Mouse (Mus musculus) bone marrow, adult 2 months (tissue): ENCODE data around the gene Tbrg4.

Experiments used
- CTCF ChIP-seq: fragments of 200-500 bp; IDR thresholded peaks from 2 replicates; pipeline ENCODE4 v1.5.1; 2011; ENCODE audit warnings: low read length, control low read depth; ENCODE audit not compliant: control insufficient read depth, insufficient read depth
- POLR2A ChIP-seq: fragments of 200-500 bp; IDR thresholded peaks from 2 replicates; pipeline ENCODE4 v1.6.1; 2011; ENCODE audit warnings: low read depth, mild to moderate bottlenecking, control low read depth, low read length, borderline replicate concordance; ENCODE audit not compliant: control insufficient read depth

DNA sequence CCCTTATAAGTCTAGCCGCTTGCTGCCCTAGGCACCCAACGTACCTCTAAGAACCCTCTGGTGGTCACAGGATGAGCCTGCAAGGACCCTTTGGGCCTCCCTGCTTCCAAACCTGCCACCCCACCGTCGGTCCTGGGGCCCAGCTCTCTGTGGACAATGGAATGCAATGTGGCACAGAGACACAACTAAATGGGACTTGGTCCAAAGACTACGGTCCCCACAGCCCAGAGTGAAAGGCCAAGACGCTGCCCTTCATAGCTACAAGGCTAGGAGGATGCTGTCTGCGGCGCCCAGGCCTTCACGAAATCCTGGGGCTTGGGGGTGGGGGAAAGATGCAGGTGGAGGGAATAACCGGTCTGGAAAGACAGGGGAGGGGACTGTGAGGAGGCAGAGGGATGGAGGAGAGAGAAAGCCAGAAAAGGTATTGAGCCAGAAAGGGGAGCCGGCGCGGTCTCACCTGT is 20.8 kb downstream of the Tbrg4 start:
- TF ChIP-seq CTCF, result no peak
- TF ChIP-seq POLR2A, result no peak
